Mouse (Mus musculus) megakaryocyte, adult 5-6 weeks (primary cell): ENCODE measurements around the gene Cdk6. TPM values are rescaled to one million over a fixed set of nuclear protein-coding genes. Genes with fewer than 3 reads are reported as not detected.
A peak's percentile ranks its signal among the peaks of the same experiment; 100 is the strongest.
"Not testable (repeated sequence)": the region's sequence is repeated elsewhere in the genome, so short reads cannot be mapped to it uniquely, and the experiment has no call there.

Experiments used
- ATAC-seq: 2 replicates; pipeline ENCODE4 v1.8.0; 2016; ENCODE audit warnings: mild to moderate bottlenecking, inconsistent platforms; ENCODE audit not compliant: poor library complexity, severe bottlenecking
- total RNA-seq, 2 experiments: library from RNA; stranded (forward) in 1 of 2; stranded (reverse) in 1 of 2; fragments of 153-499, 151-499 nt in 1 of 2; fragments of 221-1000, 200-1000 nt in 1 of 2; gene quantifications; 2 replicates each; pipeline versions ENCODE4 v1.2.3 to v1.2.4; 2015 to 2017

The Cdk6 gene
- 17.9 TPM in 2 replicates for total RNA-seq (2015)
- 9.7 and 18.8 TPM in 2 replicates for total RNA-seq (2017)

DNA sequence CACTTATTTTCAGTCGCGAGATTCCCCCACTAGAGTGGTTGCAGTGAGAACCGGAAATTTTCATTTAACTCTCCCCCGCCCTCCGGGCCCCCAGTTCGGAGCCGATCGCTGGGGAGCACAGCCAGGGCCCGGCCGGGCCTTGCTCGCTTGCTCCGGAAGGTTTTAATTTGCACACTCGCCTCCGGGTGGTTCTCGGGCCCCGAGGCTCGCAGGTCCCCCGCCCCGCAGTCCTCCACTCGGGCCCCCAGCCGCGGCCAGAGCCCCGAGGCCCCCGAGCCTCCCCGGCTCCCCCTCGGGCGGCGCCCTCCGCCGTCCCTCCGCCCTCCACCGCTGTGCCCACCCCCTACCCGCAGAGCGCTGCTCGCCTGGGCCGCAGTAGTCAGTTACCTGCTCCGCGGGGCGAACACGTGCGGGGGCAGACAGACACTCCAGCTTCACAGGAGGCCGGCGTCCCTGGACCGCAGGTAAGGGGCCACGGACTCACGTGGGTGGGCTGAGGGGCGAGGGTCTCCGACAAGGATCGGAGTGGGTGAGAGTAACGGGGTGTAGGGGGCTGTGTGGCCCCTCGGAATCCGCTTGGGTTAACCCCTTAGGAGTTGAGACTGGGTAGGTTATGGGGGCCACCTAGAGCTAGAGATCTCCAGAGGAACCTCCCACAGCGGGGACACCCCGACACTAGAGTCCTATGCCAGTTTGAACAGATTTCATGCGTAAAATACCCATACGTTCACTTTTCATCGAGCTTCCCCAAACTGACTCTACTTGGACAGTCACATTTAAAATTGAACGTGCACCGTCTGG lies at the start of gene Cdk6:
Gene Cdk6, plus strand, starts transcription at position 375 of the 801 bp plus-strand sequence.
- peak; percentile 12 for ATAC-seq

DNA sequence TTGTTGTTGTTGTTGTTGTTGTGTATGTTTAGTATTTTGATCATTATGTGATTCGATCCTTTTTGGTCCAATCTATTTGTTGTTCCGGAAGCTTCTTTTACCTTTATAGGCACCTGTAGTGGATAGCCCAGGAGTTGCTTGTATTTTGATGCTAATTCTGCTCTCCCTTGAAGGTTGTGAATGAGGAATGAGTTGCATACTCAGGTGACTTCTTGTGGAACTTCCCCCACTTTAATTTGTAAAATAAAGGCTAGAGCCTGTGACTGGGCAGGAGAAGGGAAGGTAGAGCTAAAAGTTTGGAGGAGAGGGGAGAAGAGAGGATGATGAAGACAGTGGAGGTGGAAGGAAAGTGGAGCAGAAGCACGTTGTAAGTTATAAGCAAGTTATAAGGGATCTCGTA lies 47.6 kb upstream of the Cdk6 start:
- no peak for ATAC-seq

DNA sequence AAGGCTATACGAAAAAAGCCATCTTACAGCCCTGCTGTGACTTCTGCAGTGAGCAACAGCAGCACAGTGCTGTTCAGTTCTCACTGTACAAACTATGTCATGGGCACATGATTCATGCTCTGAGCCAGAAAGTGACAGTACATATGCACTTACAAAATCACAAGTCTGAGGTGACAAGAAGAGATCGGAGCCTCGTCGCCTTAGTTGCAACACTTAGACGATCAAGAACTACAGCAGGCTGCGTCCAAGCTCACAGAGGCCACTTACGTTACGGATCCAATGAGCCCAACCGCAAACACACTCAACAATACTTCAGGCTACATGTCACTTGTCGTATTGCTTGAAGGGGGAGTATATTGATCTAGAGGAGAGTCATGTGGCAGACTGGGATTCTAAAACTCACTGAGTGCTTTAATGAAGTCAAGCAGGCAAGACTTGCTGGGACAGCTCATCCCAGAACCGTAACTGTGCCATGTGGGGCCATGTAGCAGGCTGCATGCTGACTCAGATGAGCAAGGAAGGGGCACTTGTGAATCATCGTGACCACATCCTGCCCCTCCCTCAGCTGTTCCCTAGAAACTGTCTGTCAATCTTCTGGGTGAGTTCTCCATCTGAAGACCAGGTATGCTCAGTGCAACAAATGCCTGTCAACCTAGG lies 40.4 kb upstream of the Cdk6 start:
- peak; percentile 98 for ATAC-seq

DNA sequence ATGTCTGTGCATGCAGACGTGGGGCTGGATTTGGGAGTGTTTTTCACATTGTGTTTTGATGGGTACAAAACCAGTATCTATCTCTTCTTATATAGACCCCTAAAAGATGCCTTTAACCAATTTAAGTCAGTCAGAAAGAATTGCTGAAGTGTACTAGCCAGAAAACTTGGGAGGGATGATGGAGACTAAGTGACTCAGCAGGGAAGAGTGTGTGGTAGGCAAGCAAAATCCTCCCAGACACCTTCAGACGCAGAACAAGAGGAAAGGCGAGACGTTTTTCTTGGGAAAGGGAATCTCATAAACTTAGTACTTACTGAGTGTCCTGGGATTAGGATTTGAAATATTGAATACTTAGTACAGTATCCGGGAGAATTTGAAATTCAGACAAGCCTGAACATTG lies 39.8 kb upstream of the Cdk6 start:
- no peak for ATAC-seq

DNA sequence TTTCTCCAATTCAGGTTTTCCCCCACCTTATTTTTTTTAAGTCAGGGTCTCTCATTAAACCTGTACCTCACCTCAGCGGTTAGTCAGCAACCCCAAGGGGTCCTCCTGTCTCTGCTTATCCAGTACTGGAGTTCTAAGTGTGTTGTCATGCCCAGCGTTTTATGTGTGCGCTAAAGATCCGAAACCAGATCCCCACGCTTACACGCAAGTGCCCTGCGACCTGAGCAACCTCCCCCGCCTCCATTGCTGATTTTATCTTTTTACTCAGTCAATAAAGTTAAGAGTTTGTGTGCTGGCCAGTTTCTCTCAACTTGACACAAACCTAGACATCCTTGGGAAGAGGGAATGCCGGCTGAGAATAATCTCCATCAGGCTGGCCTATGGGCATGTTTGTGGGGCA lies 37.4 kb upstream of the Cdk6 start:
- no peak for ATAC-seq

DNA sequence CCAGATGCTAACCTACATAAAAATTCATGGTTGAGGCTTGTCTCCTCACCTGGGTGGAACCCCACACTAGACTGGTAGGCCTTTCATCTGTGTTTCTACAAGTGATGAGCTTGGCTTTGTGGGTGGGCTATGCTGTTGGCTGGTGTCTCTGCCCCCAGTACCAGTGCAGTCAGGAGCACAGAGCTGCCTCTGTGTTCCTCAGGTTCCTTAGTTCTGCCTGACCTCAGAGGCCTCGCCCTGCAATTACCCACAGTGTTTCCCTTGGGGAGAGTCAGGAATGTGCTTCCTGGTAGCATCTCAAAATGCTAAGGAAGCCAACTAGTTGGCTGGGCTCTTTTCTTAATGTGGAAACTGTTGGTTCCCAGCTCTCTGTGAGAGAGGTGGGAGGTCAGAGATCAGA lies 35.1 kb upstream of the Cdk6 start:
- ATAC-seq = no peak

DNA sequence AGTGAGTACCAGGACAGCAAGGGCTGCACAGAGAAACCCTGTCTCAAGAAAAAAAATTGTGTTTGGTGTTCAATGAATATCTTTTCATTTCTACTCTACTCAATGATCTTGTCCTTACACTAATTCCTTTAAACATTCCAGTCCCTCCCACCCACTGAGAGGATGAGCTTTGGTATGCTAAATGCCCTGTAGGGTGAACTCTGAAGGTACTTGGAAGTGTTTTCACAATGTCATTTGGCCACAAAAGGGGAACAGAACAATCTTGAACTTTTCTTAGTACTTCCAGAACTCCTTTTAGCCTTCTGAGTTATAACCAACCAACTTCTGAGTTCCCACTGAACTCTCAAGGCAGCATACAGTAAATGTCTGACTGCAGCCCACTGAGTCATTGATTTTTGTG lies 32.2 kb upstream of the Cdk6 start:
- ATAC-seq = peak; percentile 67

DNA sequence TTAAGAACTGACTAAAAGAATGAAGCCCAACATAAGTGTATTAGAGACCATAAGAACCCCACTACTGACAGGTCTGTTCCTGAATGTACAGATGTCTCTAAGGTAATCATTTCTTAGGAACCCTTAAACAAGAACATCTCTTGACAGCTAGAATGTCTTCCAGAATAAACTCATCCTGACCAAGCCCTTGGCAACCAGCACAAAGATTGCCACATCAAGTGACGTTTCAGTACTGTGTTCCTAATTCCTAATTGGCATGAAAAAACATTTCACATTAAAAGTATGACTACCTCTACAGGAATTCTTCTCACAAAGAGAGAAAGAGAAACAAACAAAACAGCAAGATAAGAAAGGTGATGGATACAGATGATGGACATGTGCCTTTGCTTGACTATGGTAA lies 31.7 kb upstream of the Cdk6 start:
- ATAC-seq = peak; percentile 38; the same call in 1 of the 2 replicates

DNA sequence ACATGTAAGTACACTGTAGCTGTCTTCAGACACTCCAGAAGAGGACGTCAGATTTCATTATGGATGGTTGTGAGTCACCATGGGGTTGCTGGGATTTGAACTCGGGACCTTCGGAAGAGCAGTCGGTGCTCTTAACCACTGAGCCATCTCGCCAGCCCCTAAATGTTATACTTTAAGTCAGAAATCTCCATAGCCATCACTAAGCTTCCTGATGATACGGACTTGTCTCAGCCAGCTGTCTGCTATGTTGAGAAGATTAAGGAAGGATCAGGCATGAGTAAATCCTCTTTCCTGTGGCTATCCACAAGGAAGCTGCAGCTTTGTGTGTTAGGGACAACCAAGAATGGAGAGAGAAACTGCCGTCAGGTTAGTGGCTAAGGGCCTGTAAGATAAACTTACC lies 30.1 kb upstream of the Cdk6 start:
- not testable (repeated sequence) for ATAC-seq

DNA sequence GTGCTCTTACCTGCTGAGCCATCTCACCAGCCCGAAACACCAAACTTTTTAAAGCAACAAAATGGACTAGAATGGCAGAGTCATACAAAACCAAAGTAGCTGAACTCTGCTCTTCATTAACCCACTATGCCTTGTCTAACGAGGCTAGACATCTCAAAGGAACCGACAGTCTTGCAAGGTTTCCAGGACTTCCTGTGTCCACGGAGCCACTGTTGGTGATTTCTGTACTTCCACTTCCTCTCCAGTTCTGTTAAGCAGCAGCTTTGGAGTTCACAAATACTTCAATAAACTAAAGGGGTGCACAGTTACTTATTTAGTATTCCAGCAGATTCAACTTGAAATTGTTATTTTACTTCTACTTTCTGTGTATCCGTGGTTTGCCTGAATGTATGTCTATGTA lies 23.6 kb upstream of the Cdk6 start:
- peak; percentile 67; the same call in 1 of the 2 replicates for ATAC-seq

DNA sequence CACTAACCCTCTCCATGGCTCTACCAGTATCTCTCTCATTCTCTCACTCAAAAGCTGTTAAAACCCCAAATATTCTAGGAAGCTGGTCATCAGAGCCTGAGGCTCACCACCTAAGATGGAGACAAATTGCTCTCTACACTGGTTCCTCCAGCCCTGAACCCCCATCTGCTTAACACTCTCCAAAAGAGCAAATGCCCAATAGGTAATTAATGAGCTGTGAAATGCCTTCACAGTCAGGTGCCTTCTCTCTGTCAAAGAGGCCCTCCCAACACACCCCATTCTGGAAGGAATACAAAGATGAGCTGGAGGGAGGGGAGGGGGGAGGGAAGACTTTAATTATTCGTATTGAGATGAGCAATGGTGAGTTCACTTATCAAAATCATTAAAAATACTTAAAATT lies 21.1 kb upstream of the Cdk6 start:
- ATAC-seq = no peak

DNA sequence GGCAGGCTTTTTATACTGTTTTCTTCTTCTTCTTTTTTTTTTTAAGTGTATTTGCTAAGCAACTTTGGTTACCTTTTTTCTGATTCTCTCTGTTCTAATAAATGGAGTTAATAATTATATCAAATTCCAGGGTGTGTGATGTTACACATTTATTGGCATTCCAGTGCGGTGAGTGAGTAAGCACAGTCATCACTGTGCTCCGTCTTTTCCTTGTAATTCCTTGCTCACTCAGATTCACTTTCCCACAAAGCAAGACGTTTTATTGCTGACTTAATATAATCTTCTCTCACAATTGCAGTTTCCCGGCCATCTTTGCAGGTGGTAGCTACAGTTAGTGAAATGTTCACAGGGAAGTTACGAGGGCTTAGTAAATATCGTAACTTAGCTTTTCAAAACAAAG lies 19.2 kb upstream of the Cdk6 start:
- ATAC-seq = no peak

DNA sequence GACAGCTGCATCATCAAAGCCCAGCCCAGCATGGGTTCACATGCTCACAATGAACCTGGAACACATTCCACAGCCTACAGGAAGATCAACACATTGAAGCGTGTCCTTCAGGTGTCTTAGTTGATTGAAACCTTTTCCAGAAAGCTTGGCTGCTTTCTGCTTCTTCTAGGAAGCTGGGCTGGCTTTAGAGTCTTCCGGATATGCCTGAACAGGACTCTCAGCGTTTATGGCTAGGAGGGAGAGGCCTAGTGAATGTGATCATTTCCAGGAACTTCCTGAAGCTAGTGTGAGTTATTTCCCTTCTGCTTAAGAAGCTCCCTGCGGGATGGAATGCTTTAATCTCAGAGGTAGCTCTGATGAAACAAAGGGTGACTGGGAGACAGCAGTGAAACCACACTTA lies 17.2 kb upstream of the Cdk6 start:
- ATAC-seq = no peak

DNA sequence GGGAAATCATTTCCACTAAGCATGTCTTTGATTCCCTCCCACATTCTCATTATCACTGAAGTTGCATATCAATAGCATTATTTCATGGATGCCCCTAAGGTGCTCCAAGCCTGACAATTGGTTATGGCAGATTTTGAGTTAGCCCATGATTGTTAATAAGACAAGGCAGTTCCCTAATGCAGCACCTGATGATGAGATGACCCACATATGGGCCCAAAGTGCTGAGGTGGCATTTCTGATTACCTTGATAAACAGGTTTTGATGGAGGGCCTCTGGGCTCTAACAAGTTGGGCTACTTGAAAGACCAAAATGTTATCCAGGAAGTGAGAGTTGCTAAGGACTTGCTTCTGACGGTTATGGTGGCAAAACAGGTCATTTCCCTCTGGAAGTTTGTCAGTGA lies 11.9 kb upstream of the Cdk6 start:
- ATAC-seq = no peak

DNA sequence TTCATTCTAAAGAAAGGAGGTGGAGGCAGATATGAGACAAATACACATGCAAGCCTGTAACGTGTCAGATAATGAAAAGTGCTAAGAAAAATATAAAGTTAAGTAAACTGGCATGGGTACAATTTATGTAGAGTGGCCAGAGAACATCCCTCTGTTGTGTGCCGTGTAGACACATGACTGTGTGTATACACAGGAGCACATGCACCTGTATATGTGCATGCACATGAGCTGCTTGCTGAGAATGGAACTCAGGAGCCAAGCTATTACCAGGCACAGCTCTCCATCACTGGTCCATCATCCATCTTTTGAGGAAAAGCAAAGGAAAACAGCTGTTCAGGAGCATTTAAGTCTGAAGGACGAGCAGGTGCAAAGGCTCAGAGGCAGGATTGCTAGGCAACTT lies 10.4 kb upstream of the Cdk6 start:
- ATAC-seq = no peak

DNA sequence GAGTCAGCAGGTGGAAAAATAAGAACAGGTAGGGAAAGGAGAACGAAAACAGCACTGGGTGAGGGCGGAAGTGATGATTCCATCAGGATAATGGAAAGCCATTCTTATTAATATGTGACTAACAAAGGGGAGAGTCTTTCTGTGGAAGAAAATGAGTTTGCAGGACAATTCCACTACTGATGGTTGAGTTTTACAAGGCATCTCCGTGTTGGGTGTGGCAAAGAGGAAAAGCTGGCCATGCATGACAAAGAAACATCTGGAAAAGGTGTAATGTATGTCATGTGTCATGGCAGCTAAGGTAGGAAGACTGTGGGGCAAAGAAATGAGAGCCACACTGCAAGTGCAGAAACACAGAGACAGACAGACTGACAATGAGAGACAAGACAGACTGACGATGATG lies 8.3 kb upstream of the Cdk6 start:
- ATAC-seq = not testable (repeated sequence)

DNA sequence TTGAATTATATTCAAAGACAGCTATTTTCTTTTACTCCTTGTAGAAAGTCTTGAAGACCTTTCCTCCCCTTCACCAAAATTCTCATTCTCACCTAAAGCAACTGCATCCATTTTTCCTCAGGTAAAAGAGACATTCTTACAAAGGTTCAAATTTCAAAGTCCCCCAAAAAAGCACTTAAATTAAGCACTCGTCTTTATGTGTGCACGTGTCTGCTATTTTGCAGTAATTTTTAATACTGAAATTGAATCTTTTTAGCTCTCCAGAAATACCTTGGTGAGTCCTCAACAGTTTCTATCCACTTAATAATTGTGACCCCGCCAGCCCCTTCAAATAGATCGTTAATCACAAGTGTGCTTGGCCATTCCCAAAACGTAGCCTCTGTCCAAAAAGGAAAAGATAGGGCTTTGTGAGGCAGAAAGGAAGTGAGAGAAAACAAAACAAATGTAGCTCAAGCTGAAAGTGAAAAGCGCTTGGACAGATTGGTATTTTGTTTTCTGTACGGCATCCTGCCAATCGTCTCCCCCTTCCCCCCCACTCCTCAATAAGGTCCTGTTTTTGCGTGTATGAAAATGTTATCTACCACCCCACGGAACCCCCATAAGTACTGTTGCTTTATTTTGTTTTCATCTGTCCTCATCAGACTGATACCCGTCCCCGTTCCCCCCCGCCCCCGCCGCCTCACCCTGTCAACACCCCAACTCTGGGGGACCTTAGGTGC lies 786 bp upstream of the Cdk6 start:
- not testable (repeated sequence) for ATAC-seq

DNA sequence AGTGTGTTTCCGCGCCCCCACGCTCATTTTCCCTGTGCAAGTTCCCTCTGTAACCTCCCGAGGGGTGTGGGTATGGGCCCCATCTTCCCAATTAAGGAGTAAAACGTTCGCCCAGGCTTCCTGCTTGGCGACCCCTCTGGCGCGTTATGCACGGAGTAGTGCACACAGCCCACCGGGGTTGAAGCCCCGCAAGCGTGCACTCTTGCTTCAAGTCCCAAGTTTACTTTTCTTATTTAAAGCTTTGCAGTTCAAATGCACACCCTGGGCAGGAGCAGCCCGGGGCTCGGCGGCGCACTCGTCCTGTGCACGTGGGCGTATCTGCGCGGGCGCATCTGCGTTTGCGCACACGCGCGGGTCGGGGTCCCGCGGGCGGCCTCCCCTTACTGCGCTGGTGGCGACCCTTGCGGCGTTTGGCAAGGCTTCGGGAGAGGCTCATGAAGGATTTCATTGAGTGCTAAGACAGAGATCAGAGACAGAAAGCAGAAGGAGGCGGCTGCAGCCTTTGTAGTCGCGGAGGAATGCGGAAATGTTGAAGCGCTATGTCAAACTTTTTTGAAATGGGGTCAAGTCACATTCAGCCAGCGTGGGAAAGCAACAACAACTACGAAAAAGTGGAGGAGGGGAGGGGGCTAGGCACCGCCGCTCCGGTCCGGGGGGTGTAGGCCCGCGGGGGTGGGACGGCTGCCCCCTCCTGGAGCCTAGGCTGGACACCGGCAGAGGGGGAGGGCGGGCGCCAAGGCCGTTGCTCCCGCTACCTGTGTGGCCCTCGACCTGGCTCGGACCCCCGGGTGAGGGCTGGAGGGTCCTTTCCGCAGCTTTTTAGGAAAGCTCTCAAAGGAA lies 866 bp downstream of the Cdk6 start:
- peak; percentile 28; the same call in 1 of the 2 replicates for ATAC-seq

DNA sequence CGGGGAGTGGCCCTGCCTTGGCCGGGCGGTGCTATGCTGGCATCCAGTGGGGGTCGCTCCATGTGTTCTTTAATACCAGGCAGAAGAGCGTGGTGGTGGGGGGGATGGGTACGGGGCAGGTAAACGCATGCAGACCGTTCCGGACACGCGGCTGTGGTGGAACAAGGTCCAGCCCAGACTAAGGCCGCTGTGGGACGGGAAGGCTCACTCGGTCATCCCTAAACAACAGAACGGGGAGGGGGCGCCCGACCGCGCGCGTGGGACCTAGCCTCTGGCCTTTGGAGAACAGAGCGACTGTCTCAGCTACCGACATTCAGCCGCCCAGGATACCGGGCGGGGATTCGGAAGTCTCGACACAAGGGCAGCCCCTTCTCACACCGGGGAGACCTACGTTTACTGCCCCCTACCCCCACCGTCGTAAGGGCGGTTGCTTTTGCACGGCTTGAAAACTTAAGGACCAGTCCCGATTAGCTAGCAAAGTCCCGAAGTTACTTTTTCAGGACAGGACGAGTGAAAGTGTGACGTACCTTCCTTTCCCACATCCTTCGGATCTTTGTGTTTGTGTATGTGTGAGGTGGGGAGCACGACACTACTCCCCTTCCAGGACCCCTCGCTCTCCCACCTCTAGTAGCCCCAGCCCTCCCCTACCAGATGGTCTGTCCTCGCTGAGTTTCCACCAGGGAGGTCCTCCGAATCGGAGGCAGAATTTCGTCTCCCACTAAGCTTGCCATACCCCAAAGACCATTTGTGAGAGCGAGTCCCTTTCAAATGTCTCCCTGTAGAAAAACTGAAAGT lies 1.7 kb downstream of the Cdk6 start:
- peak; percentile 14 for ATAC-seq

DNA sequence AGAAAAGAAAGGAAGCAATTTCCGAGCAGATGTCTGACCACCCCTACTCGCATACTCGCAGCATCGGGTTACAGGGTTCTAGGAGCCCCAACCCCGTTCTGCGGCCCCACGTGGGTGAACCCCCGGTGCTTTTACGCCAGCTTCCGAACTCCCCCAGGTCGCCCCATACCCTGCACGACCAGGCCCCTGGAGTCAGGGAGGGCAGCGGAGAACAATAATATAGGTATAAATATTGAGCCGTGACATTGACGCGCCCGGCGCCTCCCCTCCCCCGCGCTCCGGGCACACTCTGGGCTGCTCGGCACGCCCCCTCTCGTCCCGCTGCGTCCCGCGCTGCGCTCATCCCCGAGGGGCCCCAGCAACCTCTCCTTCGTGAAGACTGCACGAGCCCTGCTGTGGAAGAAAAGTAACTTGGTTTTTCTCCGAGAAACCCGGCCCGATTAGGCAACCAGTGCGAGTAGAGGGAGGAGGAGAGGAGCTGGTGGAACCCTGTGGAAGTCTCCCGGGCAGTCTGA lies 2.3 kb downstream of the Cdk6 start:
- peak; percentile 41 for ATAC-seq
